Mouse (Mus musculus) kidney, adult 2 months (tissue): ENCODE results near the gene Tram2.

Experiments used
- CTCF ChIP-seq: fragments of 200-500 bp; conservative IDR thresholded peaks from 2 replicates; pipeline ENCODE4 v1.5.1; 2011; ENCODE audit warnings: low read depth, mild to moderate bottlenecking, control low read depth, low read length, moderate library complexity, mixed read lengths; ENCODE audit not compliant: insufficient read depth, insufficient read length
- POLR2A ChIP-seq: fragments of 200-500 bp; IDR thresholded peaks from one replicate; pipeline ENCODE4 v1.6.1; 2011; ENCODE audit warnings: low read depth, low read length, control low read depth

GRCm38 (mm10) chr1:21052132-21052545 is 26.9 kb downstream of the Tram2 start:
- TF ChIP-seq CTCF (no peak), POLR2A (no peak)
